Mouse (Mus musculus) bone marrow macrophage, adult 2 months (primary cell): ENCODE measurements at regions not wholly inside any gene's neighbourhood (a gene's known extent, or its start where the extent isn't known, plus 50 kb on each side); places are given as distances from the start of the nearest gene placed in this dataset.

Experiments
- CTCF ChIP-seq: IDR thresholded peaks from 2 replicates; pipeline ENCODE4 v1.5.1; 2012; ENCODE audit warnings: low read depth, mild to moderate bottlenecking, low read length, moderate library complexity
- POLR2A ChIP-seq: IDR thresholded peaks from 2 replicates; pipeline ENCODE4 v1.6.1; 2012; ENCODE audit warnings: mild to moderate bottlenecking, low read depth, low read length, borderline replicate concordance

- TF ChIP-seq CTCF, result no peak
- no peak for TF ChIP-seq POLR2A
Observed at GRCm38 (mm10) chrX:68043990-68044740, 122.9 kb upstream of the 4933436I01Rik start.
